Mouse (Mus musculus): Measurements from ENCODE around the gene Lgi2. TPM values are rescaled to one million over a fixed set of nuclear protein-coding genes. Genes with fewer than 3 reads are reported as not detected.

Lgi2 gene
- polyA plus RNA-seq (2012), result not detected in 2 replicates

- H3K4me1 ChIP-seq (ENCODE audit: control insufficient read depth), result no peaks in the 10 kb centered on the region
- H3K36me3 ChIP-seq (ENCODE audit: control insufficient read depth), result no peaks in the 10 kb centered on the region
- H3K4me3 ChIP-seq (replicated peaks), result no peak within 1 kb of the TSS
- TF ChIP-seq GATA1 (IDR thresholded peaks at IDR 0.05; ENCODE audit: low read length) (no peak), TAL1 (IDR thresholded peaks at IDR 0.05; ENCODE audit: low read length) (no peak)
- H3K27me3 ChIP-seq (ENCODE audit: control insufficient read depth), result peaks cover 46% of the 10 kb centered on the region
- H3K9me3 ChIP-seq (ENCODE audit: control insufficient read depth, low read length), result peaks cover 10% of the 10 kb centered on the region
Observed at GRCm38 (mm10) chr5:52565813-52566531, at the start of gene Lgi2. Gene Lgi2, minus strand, starts transcription at chr5:52566462.

DNA sequence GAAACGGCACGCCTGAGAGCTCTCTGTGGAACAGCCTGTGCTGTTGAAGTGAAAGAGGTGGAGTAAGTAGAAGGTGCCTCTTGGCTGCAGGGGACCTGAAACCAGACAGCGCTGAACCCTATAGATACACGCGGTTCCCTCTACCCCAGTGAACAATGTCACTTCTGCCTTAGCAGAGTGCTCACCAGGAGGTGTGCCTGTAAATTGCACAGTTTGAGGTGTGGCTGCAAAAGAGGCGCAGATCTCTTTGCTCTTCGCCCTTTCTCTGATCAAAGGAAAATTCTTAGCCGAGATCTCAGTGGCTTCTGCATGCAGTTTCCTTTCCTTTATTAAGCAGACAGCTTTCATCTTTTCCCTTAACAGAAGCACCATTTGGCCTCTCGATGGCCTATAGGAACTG, 49.2 kb upstream of the Lgi2 start:
- H3K36me3 ChIP-seq (ENCODE audit: control insufficient read depth), result no peaks in the 10 kb centered on the region
- H3K4me1 ChIP-seq (ENCODE audit: control insufficient read depth), result no peaks in the 10 kb centered on the region; the same call in 1 of the 2 replicates
- peaks cover 2% of the 10 kb centered on the region; the same call in 1 of the 2 replicates for H3K9me3 ChIP-seq (ENCODE audit: control insufficient read depth, low read length)
- no peak for TF ChIP-seq GATA1 (IDR thresholded peaks at IDR 0.05; ENCODE audit: low read length)
- TF ChIP-seq TAL1 (IDR thresholded peaks at IDR 0.05; ENCODE audit: low read length), result no peak
- peaks cover 15% of the 10 kb centered on the region for H3K27me3 ChIP-seq (ENCODE audit: control insufficient read depth)
- no peak overlapping the region for H3K4me3 ChIP-seq (replicated peaks)

DNA sequence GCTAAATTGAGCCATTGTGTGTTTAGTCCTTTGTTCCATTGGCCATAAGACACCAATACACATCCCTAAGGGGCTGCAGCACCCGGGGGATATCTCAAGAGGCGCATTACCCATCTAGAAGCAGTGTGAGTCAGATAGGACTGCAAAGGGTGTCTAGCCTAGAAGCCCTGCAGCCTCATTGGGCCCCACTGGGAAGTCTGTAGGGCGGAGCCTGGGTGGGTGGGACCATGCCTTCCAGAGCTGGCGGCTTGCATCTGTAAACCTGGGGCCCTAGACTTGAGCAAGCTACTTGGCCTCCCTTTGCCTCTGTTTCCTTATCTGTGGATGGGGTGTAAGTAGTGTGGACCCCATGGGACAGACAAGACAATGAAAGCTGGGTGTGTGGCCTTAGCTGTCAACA, 48.4 kb upstream of the Lgi2 start:
- H3K4me3 ChIP-seq (replicated peaks), result no peak overlapping the region
- H3K27me3 ChIP-seq (ENCODE audit: control insufficient read depth), result peaks cover 13% of the 10 kb centered on the region
- no peak for TF ChIP-seq GATA1 (IDR thresholded peaks at IDR 0.05; ENCODE audit: low read length)
- no peak for TF ChIP-seq TAL1 (IDR thresholded peaks at IDR 0.05; ENCODE audit: low read length)
- H3K36me3 ChIP-seq (ENCODE audit: control insufficient read depth), result no peaks in the 10 kb centered on the region
- H3K9me3 ChIP-seq (ENCODE audit: control insufficient read depth, low read length), result peaks cover 2% of the 10 kb centered on the region; the same call in 1 of the 2 replicates
- no peaks in the 10 kb centered on the region; the same call in 1 of the 2 replicates for H3K4me1 ChIP-seq (ENCODE audit: control insufficient read depth)

GRCm38 (mm10) chr5:52612776-52613175, 46.5 kb upstream of the Lgi2 start:
- peaks cover 2% of the 10 kb centered on the region for H3K27me3 ChIP-seq (ENCODE audit: control insufficient read depth)
- no peak overlapping the region for H3K4me3 ChIP-seq (replicated peaks)
- no peaks in the 10 kb centered on the region for H3K36me3 ChIP-seq (ENCODE audit: control insufficient read depth)
- H3K9me3 ChIP-seq (ENCODE audit: control insufficient read depth, low read length), result peaks cover 2% of the 10 kb centered on the region; the same call in 1 of the 2 replicates
- H3K4me1 ChIP-seq (ENCODE audit: control insufficient read depth), result no peaks in the 10 kb centered on the region; the same call in 1 of the 2 replicates
- TF ChIP-seq GATA1 (IDR thresholded peaks at IDR 0.05; ENCODE audit: low read length) (no peak), TAL1 (IDR thresholded peaks at IDR 0.05; ENCODE audit: low read length) (no peak)

- Histone ChIP-seq H3K27me3 (ENCODE audit: control insufficient read depth) (no peaks in the 10 kb centered on the region), H3K4me1 (ENCODE audit: control insufficient read depth) (no peaks in the 10 kb centered on the region; the same call in 1 of the 2 replicates), H3K9me3 (ENCODE audit: control insufficient read depth, low read length) (peaks cover 11% of the 10 kb centered on the region), H3K36me3 (ENCODE audit: control insufficient read depth) (no peaks in the 10 kb centered on the region), H3K4me3 (replicated peaks) (no peak overlapping the region)
- TF ChIP-seq TAL1 (IDR thresholded peaks at IDR 0.05; ENCODE audit: low read length), result no peak
- TF ChIP-seq GATA1 (IDR thresholded peaks at IDR 0.05; ENCODE audit: low read length), result no peak
Observed at GRCm38 (mm10) chr5:52611315-52611895, 45.1 kb upstream of the Lgi2 start.

DNA sequence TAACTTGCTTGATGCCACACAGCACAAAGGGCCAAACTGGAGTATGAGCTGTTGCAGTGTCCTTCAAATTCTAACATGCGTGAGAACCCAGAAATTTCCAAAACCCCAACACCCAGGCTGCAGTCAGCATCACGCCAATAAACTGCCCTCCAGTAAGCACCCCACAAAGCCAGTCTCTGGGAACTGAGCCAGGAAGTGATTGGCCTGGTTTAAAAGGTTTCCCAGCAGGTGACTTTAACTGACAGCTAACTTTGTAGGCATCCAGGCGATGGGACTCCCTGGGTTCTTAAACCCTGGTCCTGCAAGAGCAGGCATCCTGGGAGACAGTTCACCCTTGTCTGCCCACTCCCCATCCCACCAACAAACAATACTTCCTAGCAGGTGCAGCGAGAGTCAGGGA, 44.0 kb upstream of the Lgi2 start:
- Histone ChIP-seq H3K9me3 (ENCODE audit: control insufficient read depth, low read length) (peaks cover 11% of the 10 kb centered on the region), H3K27me3 (ENCODE audit: control insufficient read depth) (no peaks in the 10 kb centered on the region), H3K4me3 (replicated peaks) (no peak overlapping the region), H3K4me1 (ENCODE audit: control insufficient read depth) (no peaks in the 10 kb centered on the region; the same call in 1 of the 2 replicates), H3K36me3 (ENCODE audit: control insufficient read depth) (no peaks in the 10 kb centered on the region)
- no peak for TF ChIP-seq TAL1 (IDR thresholded peaks at IDR 0.05; ENCODE audit: low read length)
- no peak for TF ChIP-seq GATA1 (IDR thresholded peaks at IDR 0.05; ENCODE audit: low read length)

GRCm38 (mm10) chr5:52609672-52610071, 43.4 kb upstream of the Lgi2 start:
- TF ChIP-seq TAL1 (IDR thresholded peaks at IDR 0.05; ENCODE audit: low read length) (no peak), GATA1 (IDR thresholded peaks at IDR 0.05; ENCODE audit: low read length) (no peak)
- no peaks in the 10 kb centered on the region for H3K36me3 ChIP-seq (ENCODE audit: control insufficient read depth)
- no peaks in the 10 kb centered on the region for H3K27me3 ChIP-seq (ENCODE audit: control insufficient read depth)
- no peak overlapping the region for H3K4me3 ChIP-seq (replicated peaks)
- H3K4me1 ChIP-seq (ENCODE audit: control insufficient read depth), result no peaks in the 10 kb centered on the region
- peaks cover 11% of the 10 kb centered on the region for H3K9me3 ChIP-seq (ENCODE audit: control insufficient read depth, low read length)

GRCm38 (mm10) chr5:52604582-52605041, 38.4 kb upstream of the Lgi2 start:
- no peaks in the 10 kb centered on the region for H3K4me1 ChIP-seq (ENCODE audit: control insufficient read depth)
- TF ChIP-seq GATA1 (IDR thresholded peaks at IDR 0.05; ENCODE audit: low read length), result no peak
- H3K27me3 ChIP-seq (ENCODE audit: control insufficient read depth), result no peaks in the 10 kb centered on the region
- H3K9me3 ChIP-seq (ENCODE audit: control insufficient read depth, low read length), result peaks cover 8% of the 10 kb centered on the region
- no peaks in the 10 kb centered on the region for H3K36me3 ChIP-seq (ENCODE audit: control insufficient read depth)
- H3K4me3 ChIP-seq (replicated peaks), result no peak overlapping the region

GRCm38 (mm10) chr5:52590612-52591011, 24.4 kb upstream of the Lgi2 start:
- Histone ChIP-seq H3K4me1 (ENCODE audit: control insufficient read depth) (no peaks in the 10 kb centered on the region), H3K27me3 (ENCODE audit: control insufficient read depth) (no peaks in the 10 kb centered on the region), H3K9me3 (ENCODE audit: control insufficient read depth, low read length) (peaks cover 3% of the 10 kb centered on the region; the same call in 1 of the 2 replicates), H3K4me3 (replicated peaks) (no peak overlapping the region), H3K36me3 (ENCODE audit: control insufficient read depth) (no peaks in the 10 kb centered on the region)
- TF ChIP-seq GATA1 (IDR thresholded peaks at IDR 0.05; ENCODE audit: low read length) (no peak), TAL1 (IDR thresholded peaks at IDR 0.05; ENCODE audit: low read length) (no peak)
